8 mouse cellular contexts compared by ENCODE assay signal in the genomic region with DNA sequence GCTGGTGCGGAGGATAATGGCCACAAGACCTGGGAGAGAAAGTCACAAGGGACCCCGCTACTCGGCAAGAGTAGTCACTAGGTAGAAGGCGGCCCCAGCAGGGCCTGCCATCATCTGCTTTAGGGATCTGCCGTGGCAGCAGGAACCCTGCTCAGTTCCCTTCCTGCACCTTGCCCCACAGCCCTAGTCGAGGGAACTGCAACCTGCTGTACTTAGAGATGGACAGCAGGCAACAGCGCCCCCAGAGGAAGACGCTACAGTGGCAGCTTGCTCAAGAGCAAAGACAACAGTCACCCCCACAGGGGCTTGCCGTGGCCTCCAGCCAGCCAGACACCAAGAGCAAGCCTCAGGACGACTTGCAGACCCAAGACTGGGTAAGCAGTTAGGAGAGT. TPM values are rescaled to one million over a fixed set of nuclear protein-coding genes. Genes with fewer than 3 reads are reported as not detected.
A peak's percentile ranks its signal among the peaks of the same experiment; 100 is the strongest.
DNase-seq lines count a peak whose midpoint lies in the region; ATAC-seq and TF ChIP-seq lines count a peak whose summit lies in the region.

No protein-coding gene starts in this region.

- ATAC-seq in forebrain, embryonic 16.5 days, result peak; percentile 75
- ATAC-seq in lung, embryonic 14.5 days (ENCODE audit: insufficient read depth), result peak; percentile 72

- H3K9me3 ChIP-seq in ES-E14 (ENCODE audit: control insufficient read depth, insufficient read depth, low read depth, low read length), result no peaks in the 10 kb centered on the region
- H3K9me3 ChIP-seq in forebrain, embryonic 16.5 days (ENCODE audit: control insufficient read depth, low read length), result no peaks in the 10 kb centered on the region
- no peaks in the 10 kb centered on the region for H3K9me3 ChIP-seq in lung, embryonic 14.5 days (ENCODE audit: low read depth, low read length)

- peak overlapping the region; percentile 66; the same call in 1 of the 2 replicates for H3K9ac ChIP-seq in ES-E14 (ENCODE audit: insufficient read depth, low read depth, low read length, poor library complexity, severe bottlenecking)
- peak overlapping the region; percentile 67 for H3K9ac ChIP-seq in forebrain, embryonic 16.5 days (replicated peaks; ENCODE audit: low read depth, low read length)
- no peak overlapping the region for H3K9ac ChIP-seq in lung, embryonic 14.5 days

- TF ChIP-seq CTCF in layer of hippocampus, adult 2 months (conservative IDR thresholded peaks at IDR 0.05), result peak; percentile 98
- TF ChIP-seq CTCF in lung, embryonic 14.5 days (IDR thresholded peaks at IDR 0.05; ENCODE audit: low read depth), result peak; percentile 96
- TF ChIP-seq CTCF in olfactory bulb, adult 2 months (IDR thresholded peaks at IDR 0.05; ENCODE audit: insufficient read depth, low read depth, low read length), result peak; percentile 86
- TF ChIP-seq CTCF in thymus, adult 2 months (IDR thresholded peaks at IDR 0.05; ENCODE audit: borderline replicate concordance, control insufficient read depth, extremely low read depth, insufficient read depth, low read length, poor library complexity), result peak; percentile 94

- no peaks in the 10 kb centered on the region for H3K27me3 ChIP-seq in forebrain, embryonic 16.5 days (replicated peaks; ENCODE audit: control insufficient read depth, insufficient read depth, low read length)
- H3K27me3 ChIP-seq in lung, embryonic 14.5 days (ENCODE audit: insufficient read depth, low read length), result no peaks in the 10 kb centered on the region
- H3K27me3 ChIP-seq in thymus, adult 2 months (ENCODE audit: control insufficient read depth, insufficient read depth, low read length), result no peaks in the 10 kb centered on the region

- H3K27ac ChIP-seq in ES-E14 (ENCODE audit: insufficient read depth, low read depth, low read length, poor library complexity, severe bottlenecking), result no peak overlapping the region
- peak overlapping the region; percentile 92 for H3K27ac ChIP-seq in forebrain, embryonic 16.5 days (ENCODE audit: low read length)
- peak overlapping the region; percentile 95 for H3K27ac ChIP-seq in layer of hippocampus, adult 2 months
- H3K27ac ChIP-seq in lung, embryonic 14.5 days (ENCODE audit: low read depth), result peak overlapping the region; percentile 79; the same call in 1 of the 2 replicates
- H3K27ac ChIP-seq in olfactory bulb, adult 2 months (ENCODE audit: insufficient read depth, low read depth, low read length), result peak overlapping the region; percentile 91
- H3K27ac ChIP-seq in thymus, adult 2 months (ENCODE audit: control insufficient read depth, insufficient read depth, low read length), result peak overlapping the region; percentile 46

- in situ Hi-C loops in ES-E14 (cut with MboI; ENCODE audit: low sequenced_read_pairs in 2 of 2, unreplicated experiment in 2 of 2), result no loop called here

- H3K4me3 ChIP-seq in ES-E14 (ENCODE audit: insufficient read depth in 1 of 2, low read depth in 1 of 2, low read length in 2 of 2, poor library complexity in 1 of 2, severe bottlenecking in 1 of 2), result peak overlapping the region; percentile 60 to 77
- H3K4me3 ChIP-seq in forebrain, embryonic 16.5 days (replicated peaks; ENCODE audit: low read length), result peak overlapping the region; percentile 46
- H3K4me3 ChIP-seq in layer of hippocampus, adult 2 months, result peak overlapping the region; percentile 64
- peak overlapping the region; percentile 45 for H3K4me3 ChIP-seq in lung, embryonic 14.5 days (ENCODE audit: low read depth, low read length)
- H3K4me3 ChIP-seq in olfactory bulb, adult 2 months (ENCODE audit: insufficient read depth, low read depth, low read length), result peak overlapping the region; percentile 57
- peak overlapping the region; percentile 54 for H3K4me3 ChIP-seq in thymus, adult 2 months (ENCODE audit: control insufficient read depth, insufficient read depth, low read length)

- peak; percentile 86 for DNase-seq in ES-E14 (ENCODE audit: low read depth, low spot score)
- peak; percentile 92 for DNase-seq in cerebellum, adult 11-12 months
- DNase-seq in heart, postnatal 36 days, result peak; percentile 87
- DNase-seq in layer of hippocampus, adult 2 months (ENCODE audit: low spot score in 2 of 2), result peak; percentile 84 to 86
- DNase-seq in lung, embryonic 14.5 days, result peak; percentile 93
- DNase-seq in thymus, adult 2 months, result peak; percentile 92

- intact Hi-C loops in heart, postnatal 36 days (cut with DNase I), result loop anchor here (2.0 to 10.0 kb wide), 3 partner anchors 70 to 200 kb away; no protein-coding TSS in a partner anchor

- peak; percentile 56; the same call in 1 of the 2 replicates for TF ChIP-seq POLR2A in olfactory bulb, adult 2 months (IDR thresholded peaks at IDR 0.05; ENCODE audit: insufficient read depth, low read depth, low read length)
- TF ChIP-seq POLR2A in thymus, adult 2 months (IDR thresholded peaks at IDR 0.05; ENCODE audit: control insufficient read depth, extremely low read depth, insufficient read depth, low read length, poor library complexity), result peak; percentile 67; the same call in 1 of the 2 replicates

- peak overlapping the region; percentile 64 for H3K4me2 ChIP-seq in forebrain, embryonic 16.5 days (ENCODE audit: low read length)
- peak overlapping the region; percentile 95 for H3K4me2 ChIP-seq in lung, embryonic 14.5 days

- H3K4me1 ChIP-seq in ES-E14 (ENCODE audit: control insufficient read depth in 2 of 2, insufficient read depth in 2 of 2, low read length in 2 of 2, poor library complexity in 1 of 2), result peaks cover 0 to 19% of the 10 kb centered on the region in 2 experiments; a peak in 2 of 4 replicates
- H3K4me1 ChIP-seq in forebrain, embryonic 16.5 days (replicated peaks; ENCODE audit: control insufficient read depth, insufficient read depth, low read length), result peaks cover 17% of the 10 kb centered on the region
- H3K4me1 ChIP-seq in lung, embryonic 14.5 days (ENCODE audit: insufficient read depth), result peaks cover 11% of the 10 kb centered on the region
- peaks cover 21% of the 10 kb centered on the region for H3K4me1 ChIP-seq in olfactory bulb, adult 2 months (ENCODE audit: control insufficient read depth, insufficient read depth, low read length)
- peaks cover 18% of the 10 kb centered on the region for H3K4me1 ChIP-seq in thymus, adult 2 months (replicated peaks; ENCODE audit: control insufficient read depth, insufficient read depth, low read length)

- 6% methylated on average over 10 of the region's 10 CpGs for WGBS in forebrain, embryonic 16.5 days
- 7% methylated on average over 10 of the region's 10 CpGs for WGBS in lung, embryonic 14.5 days
- 3% methylated on average over 10 of the region's 10 CpGs for WGBS in olfactory bulb, adult 2 months
- 3% methylated on average over 10 of the region's 10 CpGs for WGBS in thymus, adult 2 months

- peaks cover 11% of the 10 kb centered on the region; the same call in 1 of the 2 replicates for H3K36me3 ChIP-seq in ES-E14 (ENCODE audit: control insufficient read depth, insufficient read depth, low read length, poor library complexity, severe bottlenecking)
- H3K36me3 ChIP-seq in forebrain, embryonic 16.5 days (ENCODE audit: control insufficient read depth, insufficient read depth), result peaks cover 14% of the 10 kb centered on the region
- peaks cover 17% of the 10 kb centered on the region for H3K36me3 ChIP-seq in lung, embryonic 14.5 days (ENCODE audit: insufficient read depth)
- H3K36me3 ChIP-seq in thymus, adult 2 months (ENCODE audit: control insufficient read depth, insufficient read depth, low read length), result no peaks in the 10 kb centered on the region

TF ChIP-seq in ES-E14, 5 proteins besides CTCF, POLR2A, EP300 and RAD21:
- TF ChIP-seq HCFC1 (IDR thresholded peaks at IDR 0.05; ENCODE audit: borderline replicate concordance, insufficient read depth, low read length) (peak; percentile 50; the same call in 1 of the 2 replicates), MAFK (IDR thresholded peaks at IDR 0.05; ENCODE audit: insufficient read depth, low read depth, low read length) (no peak), CHD2 (IDR thresholded peaks at IDR 0.05; ENCODE audit: low read depth, low read length) (no peak)

RNA-seq across cellular contexts. Expression of a gene that starts 0.8 kb away (rescaled TPM):
- 0.22 and 0.79 TPM in 2 replicates for total RNA-seq in ES-E14 (2012; rRNA removed)
- not detected in 2 replicates for polyA plus RNA-seq in forebrain, embryonic 16.5 days (2015; fragmentation: Nextera tagmentation; extraction: Ambion mirVana)
- total RNA-seq in heart, postnatal 36 days (2021), result not detected
- 1 to 10 TPM in 1 of 2 experiments, under 1 TPM in 1; 0.81 to 2.1 TPM for total RNA-seq in layer of hippocampus, adult 2 months (2021)
- polyA plus RNA-seq in lung, embryonic 14.5 days (2014; fragmentation: Nextera tagmentation; extraction: Ambion mirVana), result not detected in 2 replicates
- not detected in 2 replicates for polyA plus RNA-seq in olfactory bulb, adult 2 months (2012; ENCODE audit: insufficient read depth, insufficient read length, low replicate concordance, missing spikeins)
- 0.31 and 0.66 TPM in 2 replicates for polyA plus RNA-seq in thymus, adult 2 months (2012; rRNA removed)

RNA-seq across cellular contexts. Expression of a gene that starts 23.0 kb away (rescaled TPM):
- total RNA-seq in ES-E14 (2012; rRNA removed), result 30.3 and 49.7 TPM in 2 replicates
- 15.6 and 17.2 TPM in 2 replicates for polyA plus RNA-seq in forebrain, embryonic 16.5 days (2015; fragmentation: Nextera tagmentation; extraction: Ambion mirVana)
- 10 to 100 TPM; 48.7 to 56.4 TPM for total RNA-seq in heart, postnatal 36 days (2021)
- 10 to 100 TPM; 76.0 to 76.9 TPM for total RNA-seq in layer of hippocampus, adult 2 months (2021)
- polyA plus RNA-seq in lung, embryonic 14.5 days (2014; fragmentation: Nextera tagmentation; extraction: Ambion mirVana), result 22.8 and 24.1 TPM in 2 replicates
- not detected in 2 replicates for polyA plus RNA-seq in olfactory bulb, adult 2 months (2012; ENCODE audit: insufficient read depth, insufficient read length, low replicate concordance, missing spikeins)
- 163 and 208 TPM in 2 replicates for polyA plus RNA-seq in thymus, adult 2 months (2012; rRNA removed)
